In genomic region chr15:97351016-97351415, GRCm38 (mm10) we compare ENCODE assay signal across 9 mouse cellular contexts.
DNase-seq lines count a peak whose midpoint lies in the region; ATAC-seq and TF ChIP-seq lines count a peak whose summit lies in the region.
"Had no signal": no experiment of that assay in that cellular context is flagged by ENCODE, and none has a peak within 500 bp of the region (broad histone marks: within the 10 kb centered on the region; RNA-seq: fewer than 3 reads in every experiment).

No protein-coding gene starts in this region.

- no peak for TF ChIP-seq CTCF in kidney, postnatal 0 days (IDR thresholded peaks at IDR 0.05; ENCODE audit: low read depth)

- no peaks in the 10 kb centered on the region for H3K36me3 ChIP-seq in embryonic facial prominence, embryonic 15.5 days
- H3K36me3 ChIP-seq in kidney, postnatal 0 days (ENCODE audit: insufficient read depth, low read length), result no peaks in the 10 kb centered on the region
- H3K36me3 ChIP-seq: neural tube, embryonic 12.5 days had no signal

- no peak overlapping the region for H3K4me2 ChIP-seq in embryonic facial prominence, embryonic 15.5 days (replicated peaks)
- no peak overlapping the region for H3K4me2 ChIP-seq in kidney, postnatal 0 days (ENCODE audit: low read length)
- H3K4me2 ChIP-seq: neural tube, embryonic 12.5 days had no signal

- 0 out of 2 replicates have a peak overlapping the region, but pooled peaks have one; percentile 17 for H3K27ac ChIP-seq in embryonic facial prominence, embryonic 15.5 days (replicated peaks)
- peak overlapping the region; percentile 42; the same call in 1 of the 2 replicates for H3K27ac ChIP-seq in kidney, postnatal 0 days
- H3K27ac ChIP-seq: neural tube, embryonic 12.5 days had no signal

- H3K9me3 ChIP-seq in embryonic facial prominence, embryonic 15.5 days (replicated peaks), result no peaks in the 10 kb centered on the region
- H3K9me3 ChIP-seq in kidney, postnatal 0 days (replicated peaks; ENCODE audit: low read length), result no peaks in the 10 kb centered on the region
- H3K9me3 ChIP-seq: neural tube, embryonic 12.5 days had no signal

- no peaks in the 10 kb centered on the region for H3K27me3 ChIP-seq in embryonic facial prominence, embryonic 15.5 days
- no peaks in the 10 kb centered on the region for H3K27me3 ChIP-seq in kidney, postnatal 0 days (ENCODE audit: insufficient read depth, low read length)
- H3K27me3 ChIP-seq: neural tube, embryonic 12.5 days had no signal

- H3K4me3 ChIP-seq in embryonic facial prominence, embryonic 15.5 days (replicated peaks), result no peak overlapping the region
- no peak overlapping the region for H3K4me3 ChIP-seq in kidney, postnatal 0 days (replicated peaks; ENCODE audit: low read depth, low read length)
- H3K4me3 ChIP-seq: neural tube, embryonic 12.5 days had no signal

- WGBS in embryonic facial prominence, embryonic 15.5 days, result 43% methylated on average over 8 of the region's 8 CpGs
- 43% methylated on average over 8 of the region's 8 CpGs for WGBS in kidney, postnatal 0 days

- H3K4me1 ChIP-seq in embryonic facial prominence, embryonic 15.5 days, result no peaks in the 10 kb centered on the region
- H3K4me1 ChIP-seq in kidney, postnatal 0 days (replicated peaks; ENCODE audit: insufficient read depth, low read length), result no peaks in the 10 kb centered on the region
- H3K4me1 ChIP-seq: neural tube, embryonic 12.5 days had no signal

- no peak overlapping the region for H3K9ac ChIP-seq in embryonic facial prominence, embryonic 15.5 days
- H3K9ac ChIP-seq in kidney, postnatal 0 days (ENCODE audit: low read depth, low read length), result no peak overlapping the region
- H3K9ac ChIP-seq: neural tube, embryonic 12.5 days had no signal

- DNase-seq in frontal cortex, postnatal 25 days (ENCODE audit: low spot score in 2 of 2), result no peak
- peak; percentile 43 for DNase-seq in 416B (ENCODE audit: low read depth)
- peak; percentile 61 for DNase-seq in kidney, postnatal 0 days (ENCODE audit: low spot score)
- DNase-seq in lung, postnatal 25 days (ENCODE audit: low spot score), result peak; percentile 80
- no peak for DNase-seq in embryo, embryonic 10 days (ENCODE audit: low spot score)
- DNase-seq in retina, postnatal 1 day, result no peak

- peak; percentile 73 for ATAC-seq in frontal cortex, adult (ENCODE audit: low TSS enrichment)
- ATAC-seq in embryonic facial prominence, embryonic 15.5 days (ENCODE audit: insufficient number of reproducible peaks, low FRiP score, low TSS enrichment, low read depth), result no peak; the same call in 1 of the 2 replicates
- ATAC-seq in kidney, postnatal 0 days (replicated peaks; ENCODE audit: low FRiP score, low read depth), result no peak

Comparison
In these comparisons a context has a peak if more than half of its experiments do, and no peak if none do; other contexts are left out.
1. DNase-seq: peak in 416B (single experiment), kidney, postnatal 0 days (single experiment) and lung, postnatal 25 days (single experiment); none in frontal cortex, postnatal 25 days (0 of 2), embryo, embryonic 10 days (single experiment) and retina, postnatal 1 day (single experiment).